Mouse (Mus musculus) embryonic facial prominence, embryonic 14.5 days (tissue): Measurements from ENCODE around the gene Klhdc4. TPM values are rescaled to one million over a fixed set of nuclear protein-coding genes. Genes with fewer than 3 reads are reported as not detected.

Experiments used
- ATAC-seq: fragments of 200-750 bp; cut with Nextera tagmentation; 2 replicates; pipeline ENCODE4 v1.8.0; 2017; ENCODE audit warnings: low read depth, moderate number of reproducible peaks, moderate TSS enrichment
- DNase-seq: peaks from one replicate; pipeline ENCODE4 v3.0.0-alpha.2; 2015; ENCODE audit warnings: low spot score
- H3K27ac ChIP-seq: fragments of 300-500 bp; sonication (generic); replicated peaks from 2 replicates; pipeline ENCODE4 v1.5.1; 2014; ENCODE audit warnings: low read depth, mild to moderate bottlenecking, low read length, moderate library complexity
- H3K27me3 ChIP-seq: fragments of 300-500 bp; sonication (generic); replicated peaks from 2 replicates; pipeline ENCODE4 v1.6.1; 2014; ENCODE audit warnings: low read length; ENCODE audit not compliant: control insufficient read depth, insufficient read depth
- H3K36me3 ChIP-seq: fragments of 300-500 bp; sonication (generic); 2 replicates; pipeline ENCODE4 v1.6.1; 2014; ENCODE audit warnings: low read length, mixed read lengths; ENCODE audit not compliant: control insufficient read depth, insufficient read depth
- H3K4me1 ChIP-seq: fragments of 300-500 bp; sonication (generic); 2 replicates; pipeline ENCODE4 v1.6.1; 2014; ENCODE audit warnings: antibody characterized with exemption, low read length; ENCODE audit not compliant: control insufficient read depth, insufficient read depth
- H3K4me2 ChIP-seq: fragments of 300-500 bp; sonication (generic); 2 replicates; pipeline ENCODE4 v1.6.1; 2014; ENCODE audit warnings: low read depth, mild to moderate bottlenecking, low read length, moderate library complexity, mixed read lengths
- H3K4me3 ChIP-seq: fragments of 300-500 bp; sonication (generic); 2 replicates; pipeline ENCODE4 v1.5.1; 2014; ENCODE audit warnings: low read depth, mild to moderate bottlenecking, low read length
- H3K9ac ChIP-seq: fragments of 300-500 bp; sonication (generic); 2 replicates; pipeline ENCODE4 v1.6.1; 2014; ENCODE audit warnings: low read depth, mild to moderate bottlenecking, low read length, moderate library complexity, mixed read lengths
- H3K9me3 ChIP-seq: fragments of 300-500 bp; sonication (generic); 2 replicates; pipeline ENCODE4 v1.6.1; 2016; ENCODE audit warnings: low read length; ENCODE audit not compliant: control insufficient read depth
- WGBS: fragments of 180-500 bp; shearing (Covaris S2); extraction: QIAGEN DNeasy Blood & Tissue Kit; methylation state at CpG from one replicate; pipeline ENCODE4 v1.1.7; 2014; 5-methylcytosine and 5-hydroxymethylcytosine counted together
- polyA plus RNA-seq: library from polyadenylated mRNA; unstranded; fragments of >200 nt; fragmentation: Nextera tagmentation; extraction: Ambion mirVana; gene quantifications from 2 replicates; pipeline ENCODE4 v1.2.1, GENCODE M21; 2014

Klhdc4 gene
- polyA plus RNA-seq: 25.6 and 31.7 TPM in 2 replicates

- Histone ChIP-seq H3K9me3 (no peaks in the 10 kb centered on the region), H3K4me1 (peaks cover 8% of the 10 kb centered on the region), H3K4me3 (peak within 1 kb of the TSS; percentile 87), H3K27me3 (no peaks in the 10 kb centered on the region), H3K9ac (peak within 1 kb of the TSS; percentile 86), H3K27ac (peak within 1 kb of the TSS; percentile 35; the same call in 1 of the 2 replicates), H3K36me3 (no peaks in the 10 kb centered on the region), H3K4me2 (peak within 1 kb of the TSS; percentile 87)
- WGBS: under 1% methylated on average over 57 of the region's 68 CpGs
- DNase-seq (peak; percentile 91), ATAC-seq (peak; percentile 99)
Measured at GRCm38 (mm10) chr8:121829048-121829776, at the start of gene Klhdc4. Klhdc4 (minus strand) TSS chr8:121829569.

- no peak for DNase-seq
- no peak for ATAC-seq
- Histone ChIP-seq H3K27ac (no peak overlapping the region), H3K4me1 (peaks cover 9% of the 10 kb centered on the region; the same call in 1 of the 2 replicates), H3K27me3 (no peaks in the 10 kb centered on the region), H3K4me2 (no peak overlapping the region), H3K36me3 (0 out of 2 replicates have a peak, but pooled peaks cover 11% of the 10 kb centered on the region), H3K4me3 (no peak overlapping the region), H3K9me3 (no peaks in the 10 kb centered on the region), H3K9ac (no peak overlapping the region)
- WGBS: 89% methylated on average over 7 of the region's 7 CpGs
Measured at GRCm38 (mm10) chr8:121877828-121878480, 48.6 kb upstream of the Klhdc4 start.

GRCm38 (mm10) chr8:121877212-121877611 lies 47.8 kb upstream of the Klhdc4 start:
- WGBS: 63% methylated on average over 5 of the region's 5 CpGs
- no peak overlapping the region for H3K4me2 ChIP-seq

GRCm38 (mm10) chr8:121875517-121875916 lies 46.1 kb upstream of the Klhdc4 start:
- Histone ChIP-seq H3K9me3 (no peaks in the 10 kb centered on the region), H3K4me1 (peaks cover 16% of the 10 kb centered on the region), H3K4me3 (no peak overlapping the region), H3K36me3 (0 out of 2 replicates have a peak, but pooled peaks cover 2% of the 10 kb centered on the region), H3K9ac (no peak overlapping the region), H3K27me3 (no peaks in the 10 kb centered on the region), H3K27ac (peak overlapping the region; percentile 72; the same call in 1 of the 2 replicates), H3K4me2 (no peak overlapping the region)
- ATAC-seq: no peak
- DNase-seq: no peak
- 82% methylated on average over 9 of the region's 9 CpGs for WGBS

More at GRCm38 (mm10) chr8:121877212-121877611, 47.8 kb upstream of the Klhdc4 start:
- Histone ChIP-seq H3K9ac (no peak overlapping the region; the same call in 1 of the 2 replicates), H3K4me3 (no peak overlapping the region), H3K4me1 (peaks cover 12% of the 10 kb centered on the region), H3K9me3 (no peaks in the 10 kb centered on the region), H3K27me3 (no peaks in the 10 kb centered on the region), H3K27ac (no peak overlapping the region), H3K36me3 (0 out of 2 replicates have a peak, but pooled peaks cover 8% of the 10 kb centered on the region)
- ATAC-seq: no peak
- no peak for DNase-seq

- peaks cover 16% of the 10 kb centered on the region for H3K4me1 ChIP-seq
- H3K4me2 ChIP-seq: no peak overlapping the region
- ATAC-seq (no peak), DNase-seq (no peak)
- H3K9me3 ChIP-seq: no peaks in the 10 kb centered on the region
- H3K27me3 ChIP-seq: no peaks in the 10 kb centered on the region
- H3K27ac ChIP-seq: peak overlapping the region; percentile 72; the same call in 1 of the 2 replicates
- H3K4me3 ChIP-seq: no peak overlapping the region
- 54% methylated on average over 3 of the region's 3 CpGs for WGBS
- H3K9ac ChIP-seq: no peak overlapping the region
- no peaks in the 10 kb centered on the region for H3K36me3 ChIP-seq
Measured at GRCm38 (mm10) chr8:121875045-121875444, 45.7 kb upstream of the Klhdc4 start.

- no peaks in the 10 kb centered on the region for H3K36me3 ChIP-seq
- no peaks in the 10 kb centered on the region for H3K9me3 ChIP-seq
- ATAC-seq (peak; percentile 60), DNase-seq (peak; percentile 84)
- H3K4me1 ChIP-seq: peaks cover 16% of the 10 kb centered on the region
- H3K4me3 ChIP-seq: no peak overlapping the region
- no peaks in the 10 kb centered on the region for H3K27me3 ChIP-seq
- 52% methylated on average over 9 of the region's 9 CpGs for WGBS
- no peak overlapping the region; the same call in 1 of the 2 replicates for H3K9ac ChIP-seq
- H3K4me2 ChIP-seq: no peak overlapping the region
- H3K27ac ChIP-seq: 0 out of 2 replicates have a peak overlapping the region, but pooled peaks have one; percentile 8
Measured at GRCm38 (mm10) chr8:121874031-121874430, 44.7 kb upstream of the Klhdc4 start.

GRCm38 (mm10) chr8:121871833-121872440 lies 42.6 kb upstream of the Klhdc4 start:
- 18% methylated on average over 8 of the region's 10 CpGs for WGBS
- ATAC-seq (no peak; the same call in none of the 2 replicates), DNase-seq (peak; percentile 71)
- Histone ChIP-seq H3K4me3 (no peak overlapping the region), H3K4me2 (peak overlapping the region; percentile 19; the same call in 1 of the 2 replicates), H3K36me3 (no peaks in the 10 kb centered on the region), H3K9ac (peak overlapping the region; percentile 34; the same call in 1 of the 2 replicates), H3K27me3 (no peaks in the 10 kb centered on the region), H3K9me3 (no peaks in the 10 kb centered on the region), H3K27ac (peak overlapping the region; percentile 31), H3K4me1 (peaks cover 16% of the 10 kb centered on the region)

GRCm38 (mm10) chr8:121870190-121870589 lies 40.8 kb upstream of the Klhdc4 start:
- DNase-seq (no peak), ATAC-seq (no peak)
- H3K9me3 ChIP-seq: no peaks in the 10 kb centered on the region
- no peaks in the 10 kb centered on the region for H3K36me3 ChIP-seq
- no peaks in the 10 kb centered on the region for H3K27me3 ChIP-seq
- H3K4me2 ChIP-seq: no peak overlapping the region
- no peak overlapping the region for H3K4me3 ChIP-seq
- 78% methylated on average over 2 of the region's 2 CpGs for WGBS
- H3K27ac ChIP-seq: no peak overlapping the region
- H3K9ac ChIP-seq: no peak overlapping the region
- peaks cover 16% of the 10 kb centered on the region for H3K4me1 ChIP-seq
